Mouse (Mus musculus) neural tube, embryonic 11.5 days (tissue): ENCODE results near the gene H2-Ob. TPM values are rescaled to one million over a fixed set of nuclear protein-coding genes. Genes with fewer than 3 reads are reported as not detected.
"Not testable (repeated sequence)": the region's sequence is repeated elsewhere in the genome, so short reads cannot be mapped to it uniquely, and the experiment has no call there.

ENCODE experiments used
- ATAC-seq: fragments of 200-750 bp; cut with Nextera tagmentation; 2 replicates; pipeline ENCODE4 v1.8.0; 2017; ENCODE audit warnings: moderate number of reproducible peaks, mild to moderate bottlenecking, moderate TSS enrichment, moderate library complexity; ENCODE audit not compliant: insufficient read depth, low FRiP score, low TSS enrichment
- DNase-seq: peaks from one replicate; pipeline ENCODE4 v3.0.0-alpha.2; 2015; ENCODE audit warnings: low spot score
- H3K27ac ChIP-seq: fragments of 300-500 bp; sonication (generic); 2 replicates; pipeline ENCODE4 v1.5.1; 2014; ENCODE audit warnings: low read depth, mild to moderate bottlenecking, low read length
- H3K27me3 ChIP-seq: fragments of 300-500 bp; sonication (generic); 2 replicates; pipeline ENCODE4 v1.6.1; 2014; ENCODE audit warnings: mild to moderate bottlenecking, low read length, mixed read lengths; ENCODE audit not compliant: control insufficient read depth, insufficient read depth
- H3K36me3 ChIP-seq: fragments of 300-500 bp; sonication (generic); 2 replicates; pipeline ENCODE4 v1.6.1; 2014; ENCODE audit warnings: mild to moderate bottlenecking, low read length, moderate library complexity, mixed read lengths; ENCODE audit not compliant: control insufficient read depth, insufficient read depth
- H3K4me1 ChIP-seq: fragments of 300-500 bp; sonication (generic); 2 replicates; pipeline ENCODE4 v1.6.1; 2014; ENCODE audit warnings: low read length, mixed read lengths; ENCODE audit not compliant: control insufficient read depth, insufficient read depth
- H3K4me2 ChIP-seq: fragments of 300-500 bp; sonication (generic); 2 replicates; pipeline ENCODE4 v1.6.1; 2014; ENCODE audit warnings: low read depth, mild to moderate bottlenecking, moderate library complexity
- H3K4me3 ChIP-seq: fragments of 300-500 bp; sonication (generic); 2 replicates; pipeline ENCODE4 v1.5.1; 2014; ENCODE audit warnings: low read depth, low read length
- H3K9ac ChIP-seq: fragments of 300-500 bp; sonication (generic); 2 replicates; pipeline ENCODE4 v1.6.1; 2014; ENCODE audit warnings: mild to moderate bottlenecking, low read length
- H3K9me3 ChIP-seq: fragments of 300-500 bp; sonication (generic); 2 replicates; pipeline ENCODE4 v1.6.1; 2016; ENCODE audit warnings: low read length; ENCODE audit not compliant: control insufficient read depth
- WGBS: fragments of 180-500 bp; shearing (Covaris S2); extraction: QIAGEN DNeasy Blood & Tissue Kit; methylation state at CpG from one replicate; pipeline ENCODE4 v1.1.7; 2014; 5-methylcytosine and 5-hydroxymethylcytosine counted together
- polyA plus RNA-seq: library from polyadenylated mRNA; unstranded; fragments of >200 nt; fragmentation: Nextera tagmentation; extraction: Ambion mirVana; gene quantifications from 2 replicates; pipeline ENCODE4 v1.2.1, GENCODE M21; 2014

The H2-Ob gene
- polyA plus RNA-seq, 1 experiment from 2014 or later = not detected

DNA sequence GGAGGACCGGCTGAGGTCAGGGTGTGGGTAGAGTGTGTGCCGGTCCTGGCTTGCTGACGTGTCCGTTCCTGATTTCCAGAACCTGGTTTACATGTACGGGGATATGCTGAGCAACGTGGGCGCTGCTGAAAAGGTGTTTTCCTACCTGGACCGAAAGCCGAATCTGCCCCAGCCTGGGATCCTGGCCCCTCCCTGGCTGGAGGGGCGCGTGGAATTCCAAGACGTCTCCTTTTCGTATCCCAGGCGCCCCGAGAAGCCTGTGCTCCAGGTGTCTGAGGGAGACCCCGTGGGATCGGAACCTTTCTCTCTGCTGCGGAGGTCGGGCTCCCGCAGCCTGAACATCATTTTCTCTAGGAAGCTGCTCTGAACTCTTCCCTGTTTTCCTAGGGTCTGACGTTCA lies 24.8 kb upstream of the H2-Ob start:
- H3K27ac ChIP-seq = no peak overlapping the region
- no peak overlapping the region for H3K4me3 ChIP-seq
- H3K27me3 ChIP-seq = peaks cover 34% of the 10 kb centered on the region
- H3K9me3 ChIP-seq = no peaks in the 10 kb centered on the region
- no peaks in the 10 kb centered on the region for H3K4me1 ChIP-seq
- no peak overlapping the region for H3K4me2 ChIP-seq
- no peak overlapping the region for H3K9ac ChIP-seq
- ATAC-seq = no peak
- no peaks in the 10 kb centered on the region for H3K36me3 ChIP-seq
- 45% methylated on average over 21 of the region's 21 CpGs for WGBS
- no peak for DNase-seq

DNA sequence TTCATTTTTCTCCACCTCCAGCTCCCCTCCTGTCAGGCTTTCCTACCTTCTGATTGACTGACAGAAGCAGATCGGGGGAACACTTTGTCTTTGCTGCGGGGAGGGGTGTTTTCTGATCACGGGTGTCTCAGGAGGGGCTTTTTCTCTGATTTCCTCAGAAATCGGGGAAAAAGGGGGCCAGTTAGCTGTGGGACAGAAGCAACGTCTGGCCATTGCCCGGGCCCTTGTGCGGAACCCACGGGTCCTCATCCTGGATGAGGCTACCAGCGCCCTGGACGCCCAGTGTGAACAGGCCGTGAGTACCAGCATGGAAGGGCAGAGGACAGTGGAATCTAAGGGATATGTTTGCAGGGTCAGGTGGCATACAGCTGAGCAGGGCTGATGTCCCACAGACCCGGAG lies 23.5 kb upstream of the H2-Ob start:
- WGBS = 86% methylated on average over 12 of the region's 12 CpGs
- peaks cover 34% of the 10 kb centered on the region for H3K27me3 ChIP-seq

DNA sequence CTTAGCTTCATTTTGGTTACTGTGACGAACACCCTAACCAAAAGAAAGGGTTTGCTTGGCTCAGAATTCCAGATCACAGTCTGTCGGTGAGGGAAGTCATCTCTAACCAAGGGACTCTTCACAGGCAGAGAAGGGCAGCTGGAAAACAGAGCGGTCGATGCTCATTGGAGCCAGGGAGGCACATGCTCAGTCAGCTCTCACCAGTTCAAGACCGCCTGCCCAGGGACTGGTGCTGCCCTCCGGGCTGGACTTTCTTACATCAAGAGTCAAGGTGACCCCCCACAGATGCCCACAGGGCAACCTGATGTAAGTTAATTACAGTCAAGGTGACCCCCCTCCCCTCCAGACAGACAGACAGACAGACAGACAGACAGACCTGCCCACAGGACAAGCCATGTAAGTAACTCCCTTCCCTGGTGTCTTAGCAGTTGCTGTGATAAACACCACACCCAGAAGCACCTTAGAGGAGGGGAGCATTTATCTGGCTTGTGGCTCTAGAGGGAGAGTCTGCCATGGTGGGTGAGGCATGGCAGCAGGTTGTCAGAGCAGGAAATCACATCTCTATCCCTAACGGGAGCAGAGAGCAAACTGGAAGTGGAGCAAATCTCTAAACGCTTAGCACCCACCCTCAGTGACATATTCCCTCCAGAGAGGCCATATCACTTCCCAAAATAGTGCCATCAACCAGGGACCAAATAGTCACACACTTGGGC lies 21.3 kb upstream of the H2-Ob start:
- H3K4me1 ChIP-seq = no peaks in the 10 kb centered on the region
- WGBS = 85% methylated on average over 8 of the region's 8 CpGs
- H3K4me2 ChIP-seq = no peak overlapping the region
- H3K4me3 ChIP-seq = no peak overlapping the region
- H3K27me3 ChIP-seq = peaks cover 21% of the 10 kb centered on the region
- no peak overlapping the region for H3K27ac ChIP-seq
- ATAC-seq (no peak), DNase-seq (peak; percentile 1)
- H3K9ac ChIP-seq = no peak overlapping the region
- H3K9me3 ChIP-seq = no peaks in the 10 kb centered on the region
- no peaks in the 10 kb centered on the region for H3K36me3 ChIP-seq

More for the DNA sequence above, 23.5 kb upstream of the H2-Ob start:
- H3K4me3 ChIP-seq = no peak overlapping the region
- ATAC-seq (no peak), DNase-seq (no peak)
- H3K36me3 ChIP-seq = no peaks in the 10 kb centered on the region
- H3K9me3 ChIP-seq = no peaks in the 10 kb centered on the region
- no peaks in the 10 kb centered on the region for H3K4me1 ChIP-seq
- no peak overlapping the region for H3K4me2 ChIP-seq
- H3K27ac ChIP-seq = no peak overlapping the region
- H3K9ac ChIP-seq = no peak overlapping the region

DNA sequence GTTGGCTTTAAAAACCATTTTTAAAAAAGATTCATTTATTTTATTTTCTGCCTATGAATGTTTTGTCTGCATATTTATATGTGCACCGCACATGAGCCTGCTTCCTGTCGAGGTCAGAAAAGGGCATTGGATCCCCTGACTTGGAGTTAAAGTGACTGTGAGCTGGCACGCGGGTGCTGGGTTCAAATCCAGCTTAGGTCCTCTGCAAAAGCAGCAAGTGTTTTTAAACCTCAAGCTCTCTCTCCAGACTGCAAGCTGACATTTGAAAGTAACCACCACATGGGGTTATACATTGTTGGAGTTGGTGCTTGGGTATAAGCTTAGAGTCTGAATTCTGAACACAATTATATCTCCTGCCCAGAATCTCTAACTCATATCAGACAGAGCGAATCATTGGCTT lies 20.7 kb upstream of the H2-Ob start:
- 88% methylated on average over 5 of the region's 5 CpGs for WGBS
- ATAC-seq (no peak), DNase-seq (no peak)
- no peak overlapping the region for H3K4me3 ChIP-seq
- H3K9ac ChIP-seq = no peak overlapping the region
- H3K4me1 ChIP-seq = no peaks in the 10 kb centered on the region
- no peak overlapping the region for H3K4me2 ChIP-seq
- no peaks in the 10 kb centered on the region for H3K36me3 ChIP-seq
- no peak overlapping the region for H3K27ac ChIP-seq
- peaks cover 15% of the 10 kb centered on the region for H3K27me3 ChIP-seq
- H3K9me3 ChIP-seq = no peaks in the 10 kb centered on the region

DNA sequence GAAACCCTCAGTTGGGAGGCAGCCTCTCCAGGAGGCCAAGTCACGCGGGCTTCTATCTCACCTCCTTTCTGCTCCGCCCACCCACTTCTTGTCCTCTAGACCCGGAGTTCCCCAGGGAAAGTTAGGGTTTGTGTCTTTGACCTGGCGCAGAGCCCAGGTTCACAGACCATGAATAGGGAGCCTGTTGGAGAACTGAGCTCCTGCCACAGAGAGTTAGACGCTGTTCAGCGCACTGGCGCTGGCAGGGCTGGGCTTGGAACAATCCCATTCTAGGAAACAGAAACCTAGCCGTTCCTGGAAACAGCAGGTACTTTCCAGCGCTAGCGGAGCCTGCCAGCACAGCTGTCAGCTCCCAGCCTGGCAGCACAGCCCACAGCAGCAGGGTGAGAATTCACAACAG lies 20.0 kb upstream of the H2-Ob start:
- no peak overlapping the region for H3K9ac ChIP-seq
- H3K27me3 ChIP-seq = peaks cover 10% of the 10 kb centered on the region
- H3K9me3 ChIP-seq = no peaks in the 10 kb centered on the region
- H3K27ac ChIP-seq = no peak overlapping the region
- WGBS = 92% methylated on average over 11 of the region's 11 CpGs
- no peaks in the 10 kb centered on the region for H3K4me1 ChIP-seq
- H3K4me2 ChIP-seq = no peak overlapping the region
- ATAC-seq (no peak), DNase-seq (no peak)
- H3K4me3 ChIP-seq = no peak overlapping the region
- H3K36me3 ChIP-seq = no peaks in the 10 kb centered on the region

DNA sequence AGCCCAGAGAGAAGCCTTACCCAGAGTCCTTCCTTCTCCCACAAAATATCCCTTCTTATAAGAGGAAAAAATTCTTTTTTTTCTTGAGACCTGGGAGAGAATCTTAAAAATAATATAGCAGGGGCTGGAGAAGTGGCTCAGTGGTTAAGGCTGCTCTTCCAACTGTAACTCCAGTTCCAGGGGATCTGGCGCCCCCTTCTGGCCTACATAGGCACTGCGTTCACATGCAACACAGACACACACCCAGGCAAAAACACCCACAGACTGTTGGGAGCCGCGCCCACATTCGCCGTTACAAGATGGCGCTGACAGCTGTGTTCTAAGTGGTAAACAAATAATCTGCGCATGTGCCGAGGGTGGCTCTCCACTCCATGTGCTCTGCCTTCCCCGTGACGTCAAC lies 19.6 kb upstream of the H2-Ob start:
- H3K27me3 ChIP-seq, H3K4me1 ChIP-seq, H3K4me2 ChIP-seq, H3K4me3 ChIP-seq, H3K9ac ChIP-seq, H3K9me3 ChIP-seq, H3K27ac ChIP-seq, ATAC-seq, H3K36me3 ChIP-seq: not testable (repeated sequence)
- WGBS = 91% methylated on average over 8 of the region's 11 CpGs
- peak; percentile 11 for DNase-seq

DNA sequence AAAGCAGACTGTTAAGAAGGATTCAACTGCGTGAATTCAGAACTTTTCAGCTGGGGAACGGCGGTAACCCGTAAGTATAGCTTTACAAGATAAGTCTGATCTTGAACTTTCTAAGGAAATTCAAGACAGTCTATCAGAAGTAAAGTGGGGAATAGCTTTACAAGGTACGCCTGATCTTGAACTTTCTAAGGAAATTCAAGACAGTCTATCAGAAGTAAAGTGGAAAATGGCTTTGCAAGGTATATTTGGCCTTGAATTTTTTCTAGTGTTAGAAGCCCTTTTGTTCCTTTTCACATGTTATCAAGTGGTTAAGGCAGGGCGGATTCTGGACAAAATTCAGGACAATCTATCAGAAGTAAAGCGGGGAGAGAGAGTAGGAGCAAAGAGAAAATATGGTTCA lies 18.9 kb upstream of the H2-Ob start:
- not testable (repeated sequence) for H3K27ac ChIP-seq, H3K4me3 ChIP-seq, H3K4me2 ChIP-seq, H3K4me1 ChIP-seq, DNase-seq, H3K9me3 ChIP-seq, H3K36me3 ChIP-seq, H3K27me3 ChIP-seq, H3K9ac ChIP-seq, ATAC-seq
- 96% methylated on average over 3 of the region's 7 CpGs for WGBS

DNA sequence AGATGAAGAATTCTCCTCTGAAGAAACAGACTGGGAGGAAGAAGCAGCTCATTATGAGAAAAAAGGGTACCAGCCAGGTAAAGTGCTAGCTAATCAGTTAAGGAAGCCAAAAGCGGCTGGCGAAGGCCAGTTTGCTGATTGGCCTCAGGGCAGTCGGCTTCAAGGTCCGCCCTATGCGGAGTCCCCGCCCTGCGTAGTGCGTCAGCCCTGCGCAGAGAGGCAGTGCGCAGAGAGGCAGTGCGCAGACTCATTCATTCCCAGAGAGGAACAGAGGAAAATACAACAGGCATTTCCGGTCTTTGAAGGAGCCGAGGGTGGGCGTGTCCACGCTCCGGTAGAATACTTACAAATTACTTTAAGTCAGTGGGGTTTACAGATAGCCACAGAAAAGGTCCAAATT lies 18.3 kb upstream of the H2-Ob start:
- DNase-seq, H3K9me3 ChIP-seq, H3K4me1 ChIP-seq, H3K27me3 ChIP-seq, ATAC-seq, H3K27ac ChIP-seq, H3K36me3 ChIP-seq, H3K9ac ChIP-seq, H3K4me3 ChIP-seq, H3K4me2 ChIP-seq: not testable (repeated sequence)
- WGBS = no CpG with 5 or more reads among the region's 16 CpGs

DNA sequence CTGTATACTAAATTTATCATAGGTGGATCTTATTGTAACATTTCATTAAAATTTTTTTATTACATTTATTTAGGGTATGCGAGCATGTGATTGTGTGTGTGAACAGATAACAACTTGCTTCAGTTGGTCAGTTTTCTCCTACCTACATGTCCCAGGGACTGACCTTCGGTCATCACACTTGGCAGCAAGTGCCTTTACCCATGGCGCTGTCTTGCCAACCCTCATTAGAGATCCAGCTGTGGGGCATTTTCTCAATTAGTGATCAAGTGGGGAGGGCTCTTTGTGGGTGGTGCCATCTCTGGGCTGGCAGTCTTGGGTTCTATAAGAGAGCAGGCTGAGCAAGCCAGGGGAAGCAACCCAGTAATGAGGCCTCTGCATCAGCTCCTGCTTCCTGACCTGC lies 13.9 kb upstream of the H2-Ob start:
- DNase-seq (no peak), ATAC-seq (no peak)
- Histone ChIP-seq H3K36me3 (no peaks in the 10 kb centered on the region), H3K9me3 (no peaks in the 10 kb centered on the region), H3K27ac (no peak overlapping the region), H3K4me2 (no peak overlapping the region), H3K27me3 (no peaks in the 10 kb centered on the region), H3K4me1 (no peaks in the 10 kb centered on the region), H3K4me3 (no peak overlapping the region), H3K9ac (no peak overlapping the region)
- 93% methylated on average over 3 of the region's 3 CpGs for WGBS
